Comparison of ENCODE assay signal across 9 mouse cellular contexts in the genomic region with DNA sequence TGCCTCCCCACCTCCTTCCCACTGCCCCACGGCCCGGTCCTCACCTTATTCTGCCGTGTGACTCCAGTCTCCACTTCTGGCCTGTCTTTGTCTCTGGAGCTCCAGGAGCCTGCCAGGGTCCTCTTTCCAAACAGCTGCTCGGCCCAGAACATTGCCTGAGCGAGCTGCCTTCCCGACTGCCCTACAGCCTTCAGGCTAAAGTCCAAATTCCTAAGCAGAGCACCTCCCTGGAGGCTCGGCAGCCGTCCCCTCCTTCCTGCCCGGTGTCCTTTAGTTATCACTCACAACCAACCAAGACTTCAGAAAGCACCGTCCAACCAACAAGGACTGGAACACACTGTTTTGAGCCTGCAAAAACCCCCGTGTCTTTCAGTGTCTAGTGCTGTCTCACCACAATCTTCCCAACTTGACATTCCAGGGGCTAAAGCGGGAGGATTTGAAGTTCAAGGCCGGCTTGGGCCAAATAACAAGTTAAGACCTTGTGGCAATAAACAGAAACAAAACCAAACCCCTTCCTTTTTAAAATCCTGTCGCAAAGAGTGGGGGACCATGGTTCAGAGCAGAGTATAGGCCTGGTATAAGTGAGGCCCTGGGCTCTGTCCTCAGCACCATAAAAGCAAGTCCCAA. TPM values are rescaled to one million over a fixed set of nuclear protein-coding genes. Genes with fewer than 3 reads are reported as not detected.
DNase-seq lines count a peak whose midpoint lies in the region; ATAC-seq lines count a peak whose summit lies in the region.
"Had no signal": no experiment of that assay in that cellular context is flagged by ENCODE, and none has a peak within 500 bp of the region (broad histone marks: within the 10 kb centered on the region; RNA-seq: fewer than 3 reads in every experiment).

A gene (minus strand): TSS at position 164 of the 627 bp plus-strand sequence.

- H3K36me3 ChIP-seq in heart, embryonic 16.5 days (ENCODE audit: control insufficient read depth, insufficient read depth) = no peaks in the 10 kb centered on the region
- H3K36me3 ChIP-seq in neural tube, embryonic 14.5 days (ENCODE audit: control insufficient read depth, insufficient read depth, low read length) = no peaks in the 10 kb centered on the region
- H3K36me3 ChIP-seq: G1E had no signal

- no peak within 1 kb of the TSS for H3K9ac ChIP-seq in heart, embryonic 16.5 days (ENCODE audit: low read length)
- H3K9ac ChIP-seq in neural tube, embryonic 14.5 days (replicated peaks; ENCODE audit: low read depth, low read length) = no peak within 1 kb of the TSS

- DNase-seq in layer of hippocampus, adult 8-10 months (ENCODE audit: low spot score in 2 of 2) = no peak
- DNase-seq in layer of hippocampus, adult 9-10 months (ENCODE audit: low spot score) = no peak
- peak; percentile 37 for DNase-seq in adrenal gland, postnatal 25 days
- DNase-seq in kidney, postnatal 4 days = peak; percentile 57 to 71
- no peak for DNase-seq in cerebellum, adult 11 months
- no peak for DNase-seq in right cerebral cortex, adult 2 months (ENCODE audit: low spot score in 2 of 2)

- H3K4me3 ChIP-seq in heart, embryonic 16.5 days (ENCODE audit: low read length) = no peak within 1 kb of the TSS
- H3K4me3 ChIP-seq in neural tube, embryonic 14.5 days (ENCODE audit: low read depth, low read length) = no peak within 1 kb of the TSS

- no peaks in the 10 kb centered on the region for H3K9me3 ChIP-seq in heart, embryonic 16.5 days (replicated peaks; ENCODE audit: control insufficient read depth, low read length)
- H3K9me3 ChIP-seq in neural tube, embryonic 14.5 days (ENCODE audit: control insufficient read depth, low read length) = no peaks in the 10 kb centered on the region
- H3K9me3 ChIP-seq: G1E had no signal

- no peaks in the 10 kb centered on the region for H3K27me3 ChIP-seq in heart, embryonic 16.5 days (ENCODE audit: control insufficient read depth, insufficient read depth, low read length)
- no peaks in the 10 kb centered on the region for H3K27me3 ChIP-seq in neural tube, embryonic 14.5 days (ENCODE audit: control insufficient read depth, insufficient read depth, low read length)

- no peak for ATAC-seq in heart, embryonic 16.5 days (replicated peaks; ENCODE audit: extremely low read depth, insufficient read depth, low FRiP score)
- ATAC-seq in neural tube, embryonic 14.5 days (ENCODE audit: low read depth) = no peak

- H3K4me2 ChIP-seq in heart, embryonic 16.5 days (ENCODE audit: low read depth, low read length) = no peak within 1 kb of the TSS
- H3K4me2 ChIP-seq in neural tube, embryonic 14.5 days (ENCODE audit: low read depth, low read length) = no peak within 1 kb of the TSS

- 53% methylated on average over 14 of the region's 14 CpGs for WGBS in heart, embryonic 16.5 days
- 74% methylated on average over 14 of the region's 14 CpGs for WGBS in neural tube, embryonic 14.5 days

- no peaks in the 10 kb centered on the region for H3K4me1 ChIP-seq in heart, embryonic 16.5 days (ENCODE audit: control insufficient read depth, insufficient read depth, low read length)
- peaks cover 10% of the 10 kb centered on the region; the same call in 1 of the 2 replicates for H3K4me1 ChIP-seq in neural tube, embryonic 14.5 days (ENCODE audit: control insufficient read depth, insufficient read depth, low read length)

- H3K27ac ChIP-seq in heart, embryonic 16.5 days (ENCODE audit: low read length) = no peak within 1 kb of the TSS
- H3K27ac ChIP-seq in neural tube, embryonic 14.5 days (ENCODE audit: low read depth, low read length) = no peak within 1 kb of the TSS

RNA-seq across cellular contexts. Expression of the gene that starts here (rescaled TPM):
- total RNA-seq in layer of hippocampus, adult 8-10 months (2022) = 10 to 100 TPM; 61.6 to 80.0 (median 69.9) TPM
- 108 and 116 TPM in 2 replicates for total RNA-seq in adrenal gland, postnatal 25 days (2021)
- 16.9 and 23.0 TPM in 2 replicates for polyA plus RNA-seq in heart, embryonic 16.5 days (2015; fragmentation: Nextera tagmentation; extraction: Ambion mirVana)
- 15.9 and 20.0 TPM in 2 replicates for polyA plus RNA-seq in neural tube, embryonic 14.5 days (2014; fragmentation: Nextera tagmentation; extraction: Ambion mirVana)
- polyA plus RNA-seq: G1E had no signal

Comparison
In these comparisons a context has a peak if more than half of its experiments do, and no peak if none do; other contexts are left out.
1. DNase-seq: peak in adrenal gland, postnatal 25 days (single experiment) and kidney, postnatal 4 days (2 of 2); none in layer of hippocampus, adult 8-10 months (0 of 2), layer of hippocampus, adult 9-10 months (single experiment), cerebellum, adult 11 months (single experiment) and right cerebral cortex, adult 2 months (0 of 2).